Mouse (Mus musculus) c-Kit-negative CD71-positive TER-119-positive erythroid progenitor cells, embryonic 14.5 days (primary cell): ENCODE measurements around the gene Tpst1.

Experiments
- DNase-seq: peaks from one replicate; pipeline ENCODE4 v3.0.0-alpha.2; 2013; ENCODE audit warnings: low read depth, low spot score

The Tpst1 gene

GRCm38 (mm10) chr5:130185312-130185711, 112.2 kb downstream of the Tpst1 start:
- no peak for DNase-seq
